Mouse (Mus musculus) cortical plate, adult 2 months (tissue): ENCODE data around the gene Oaf.
A peak's percentile ranks its signal among the peaks of the same experiment; 100 is the strongest.

Experiments used
- CTCF ChIP-seq: fragments of 200-500 bp; IDR thresholded peaks from 2 replicates; pipeline ENCODE4 v1.5.1; 2011; ENCODE audit warnings: mild to moderate bottlenecking, control low read depth, low read length; ENCODE audit not compliant: insufficient read depth; ENCODE audit errors: extremely low read depth
- POLR2A ChIP-seq: fragments of 200-500 bp; IDR thresholded peaks from 2 replicates; pipeline ENCODE4 v1.6.1; 2011; ENCODE audit warnings: mild to moderate bottlenecking, low read length, control low read depth; ENCODE audit not compliant: insufficient read depth; ENCODE audit errors: extremely low read depth

- TF ChIP-seq POLR2A, result no peak
- peak; percentile 1; the same call in 1 of the 2 replicates for TF ChIP-seq CTCF
These were observed 27.6 kb upstream of the Oaf start for GRCm38 (mm10) chr9:43267357-43267756.
